Mouse (Mus musculus) CH12.LX (cell line): ENCODE data around the gene Hlx.

Source experiments
- CTCF ChIP-seq, 2 experiments: IDR thresholded peaks in 1 of 2; conservative IDR thresholded peaks in 1 of 2; 2 replicates each; pipeline ENCODE4 v1.5.1; 2011 to 2012; ENCODE audit warnings: low read depth in 2 of 2, low read length in 2 of 2, improper control_type of control experiment in 1 of 2, inconsistent platforms in 1 of 2, mild to moderate bottlenecking in 1 of 2, moderate library complexity in 1 of 2
- E2F4 ChIP-seq: IDR thresholded peaks from 2 replicates; pipeline ENCODE4 v1.6.1; 2011; ENCODE audit warnings: low read depth, low read length, improper control_type of control experiment; ENCODE audit not compliant: insufficient replicate concordance
- MYC ChIP-seq: IDR thresholded peaks from 2 replicates; pipeline ENCODE4 v1.6.1; 2011; ENCODE audit warnings: low read depth, mild to moderate bottlenecking, improper control_type of control experiment, low read length
- NELFE ChIP-seq: IDR thresholded peaks from 2 replicates; pipeline ENCODE4 v1.6.1; 2011; ENCODE audit warnings: low read depth, low read length, improper control_type of control experiment
- POLR2A ChIP-seq: IDR thresholded peaks from 2 replicates; pipeline ENCODE4 v1.6.1; 2011; ENCODE audit warnings: low read depth, mild to moderate bottlenecking, improper control_type of control experiment, low read length
- USF1 ChIP-seq: IDR thresholded peaks from 2 replicates; pipeline ENCODE4 v1.6.1; 2014; ENCODE audit warnings: low read depth, mild to moderate bottlenecking, inconsistent platforms, low read length, improper control_type of control experiment
- ZC3H11A ChIP-seq: IDR thresholded peaks from 2 replicates; pipeline ENCODE4 v1.6.1; 2012; ENCODE audit warnings: low read depth, mild to moderate bottlenecking, inconsistent platforms, low read length, improper control_type of control experiment
- ZKSCAN1 ChIP-seq: IDR thresholded peaks from 2 replicates; pipeline ENCODE4 v1.6.1; 2012; ENCODE audit warnings: low read depth, inconsistent platforms, low read length, improper control_type of control experiment, borderline replicate concordance

DNA sequence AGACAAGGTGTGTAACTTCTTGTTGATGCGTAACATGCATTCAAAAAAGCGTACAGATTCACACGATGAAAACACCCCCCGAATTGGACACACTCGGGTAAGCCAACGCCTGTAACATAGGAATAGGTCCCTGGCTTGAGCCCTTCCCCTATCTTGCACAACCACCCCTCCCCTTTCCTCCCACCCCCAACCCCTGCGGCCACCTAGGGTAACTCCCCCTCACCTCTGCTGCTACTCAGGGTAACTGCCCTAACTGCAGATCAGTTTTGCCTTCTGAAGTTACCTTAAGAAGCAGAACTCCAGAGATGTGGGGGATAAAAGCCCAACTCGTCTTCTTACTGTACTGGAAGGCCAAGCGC is 39.5 kb upstream of the Hlx start:
- TF ChIP-seq POLR2A (no peak), USF1 (no peak), E2F4 (no peak), NELFE (no peak), ZC3H11A (no peak), CTCF (conservative IDR thresholded peaks at IDR 0.05 in 1 of 2, IDR thresholded peaks at IDR 0.05 in 1 of 2; ENCODE audit: low read depth in 2 of 2, low read length in 2 of 2) (no peak), MYC (no peak), ZKSCAN1 (no peak)
